Mouse (Mus musculus): ENCODE data around the gene Art2b. TPM values are rescaled to one million over a fixed set of nuclear protein-coding genes. Genes with fewer than 3 reads are reported as not detected.

Art2b gene
- polyA plus RNA-seq, 1 experiment: 9.5 TPM

DNA sequence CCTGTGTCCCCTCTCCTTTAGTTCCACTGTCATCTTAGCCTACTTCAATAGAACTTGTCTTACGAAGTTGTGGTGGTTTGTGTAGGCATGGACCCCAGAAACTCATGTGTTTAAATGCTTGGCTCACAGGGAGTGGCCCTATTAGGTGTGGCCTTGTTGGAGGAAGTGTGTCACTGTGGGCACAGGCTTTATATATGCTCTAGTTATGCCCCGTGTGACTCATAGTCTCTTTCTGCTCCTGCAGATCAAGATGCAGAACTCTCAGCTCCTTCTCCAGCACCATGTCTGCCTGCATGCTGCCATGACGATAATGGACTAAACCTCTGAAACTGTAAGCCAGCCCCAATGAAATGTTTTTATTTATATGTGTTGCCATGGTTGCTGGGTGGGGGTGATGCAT, 37.7 kb downstream of the Art2b start:
- 65% methylated on average over 3 of the region's 3 CpGs for WGBS
- DNase-seq (ENCODE audit: low read depth in 1 of 2, low spot score in 2 of 2): peak in 1 of 2 experiments; percentile 22
- peaks cover 9% of the 10 kb centered on the region; the same call in 1 of the 2 replicates for H3K4me1 ChIP-seq (ENCODE audit: control insufficient read depth, insufficient read depth, insufficient read length)
- H3K4me3 ChIP-seq (ENCODE audit: extremely low read depth, insufficient read depth, insufficient read length): no peak overlapping the region
- no peaks in the 10 kb centered on the region for H3K27me3 ChIP-seq (ENCODE audit: control insufficient read depth, insufficient read depth, low read length)
- H3K36me3 ChIP-seq (ENCODE audit: control insufficient read depth, insufficient read depth, low read length): no peaks in the 10 kb centered on the region
- H3K27ac ChIP-seq (ENCODE audit: insufficient read depth, low read length): no peak overlapping the region; the same call in 1 of the 2 replicates
- no peak for TF ChIP-seq CTCF (IDR thresholded peaks at IDR 0.05; ENCODE audit: extremely low read depth, insufficient read depth, insufficient read length, insufficient replicate concordance)
- TF ChIP-seq POLR2A (IDR thresholded peaks at IDR 0.05; ENCODE audit: low read depth, low read length): no peak

DNA sequence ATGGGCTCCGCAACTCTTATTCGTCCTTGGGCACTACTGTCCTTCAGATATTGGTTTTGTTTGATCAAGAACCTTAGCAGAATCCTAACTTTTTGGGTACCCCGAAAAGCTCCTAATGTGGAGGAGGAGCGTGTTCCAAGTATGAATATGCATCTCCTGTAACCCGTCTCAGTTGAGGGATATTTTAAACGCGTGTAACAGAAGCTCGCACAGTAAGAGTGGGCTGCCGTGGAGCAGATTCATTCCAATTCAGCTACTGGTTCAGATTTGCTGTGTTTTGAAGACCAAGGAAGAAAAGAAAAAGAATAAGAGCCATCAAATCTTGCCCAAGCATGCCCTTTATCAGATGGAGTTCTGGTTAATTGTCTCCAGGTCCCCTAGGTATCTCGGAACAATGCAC, 43.7 kb downstream of the Art2b start:
- Histone ChIP-seq H3K27ac (ENCODE audit: insufficient read depth, low read length) (no peak overlapping the region), H3K27me3 (ENCODE audit: control insufficient read depth, insufficient read depth, low read length) (no peaks in the 10 kb centered on the region), H3K4me1 (ENCODE audit: control insufficient read depth, insufficient read depth, insufficient read length) (no peaks in the 10 kb centered on the region; the same call in 1 of the 2 replicates), H3K36me3 (ENCODE audit: control insufficient read depth, insufficient read depth, low read length) (no peaks in the 10 kb centered on the region), H3K4me3 (ENCODE audit: extremely low read depth, insufficient read depth, insufficient read length) (no peak overlapping the region)
- no peak for DNase-seq (ENCODE audit: low read depth in 1 of 2, low spot score in 2 of 2)
- 90% methylated on average over 10 of the region's 10 CpGs for WGBS
- no peak for TF ChIP-seq CTCF (IDR thresholded peaks at IDR 0.05; ENCODE audit: extremely low read depth, insufficient read depth, insufficient read length, insufficient replicate concordance)

DNA sequence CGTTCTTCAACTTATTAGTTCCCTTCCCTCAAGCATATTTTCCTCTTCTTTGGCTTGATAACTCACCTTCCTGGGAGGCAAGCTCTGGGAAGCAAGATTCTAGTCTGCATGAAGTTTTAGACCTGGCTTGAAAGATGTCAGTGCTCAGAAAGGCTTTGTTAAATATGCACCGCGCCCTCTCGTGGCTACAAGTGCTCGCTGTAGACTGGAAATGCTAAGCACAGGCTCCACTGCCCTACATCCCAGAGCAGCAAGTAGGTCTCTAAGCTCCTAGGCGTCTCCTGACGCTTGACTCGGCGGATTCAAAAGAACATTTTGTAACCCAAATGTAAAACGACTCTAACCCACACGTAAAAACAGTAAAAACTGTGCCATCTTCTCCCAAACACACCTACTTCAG, 44.3 kb downstream of the Art2b start:
- no peaks in the 10 kb centered on the region; the same call in 1 of the 2 replicates for H3K4me1 ChIP-seq (ENCODE audit: control insufficient read depth, insufficient read depth, insufficient read length)
- H3K4me3 ChIP-seq (ENCODE audit: extremely low read depth, insufficient read depth, insufficient read length): no peak overlapping the region
- no peaks in the 10 kb centered on the region for H3K36me3 ChIP-seq (ENCODE audit: control insufficient read depth, insufficient read depth, low read length)
- TF ChIP-seq POLR2A (IDR thresholded peaks at IDR 0.05; ENCODE audit: low read depth, low read length) (no peak), CTCF (IDR thresholded peaks at IDR 0.05; ENCODE audit: extremely low read depth, insufficient read depth, insufficient read length, insufficient replicate concordance) (peak; percentile 62; the same call in 1 of the 2 replicates)
- peak; percentile 61 for DNase-seq (ENCODE audit: low read depth in 1 of 2, low spot score in 2 of 2)
- H3K27me3 ChIP-seq (ENCODE audit: control insufficient read depth, insufficient read depth, low read length): no peaks in the 10 kb centered on the region
- no peak overlapping the region for H3K27ac ChIP-seq (ENCODE audit: insufficient read depth, low read length)
- WGBS: 3% methylated on average over 11 of the region's 11 CpGs

DNA sequence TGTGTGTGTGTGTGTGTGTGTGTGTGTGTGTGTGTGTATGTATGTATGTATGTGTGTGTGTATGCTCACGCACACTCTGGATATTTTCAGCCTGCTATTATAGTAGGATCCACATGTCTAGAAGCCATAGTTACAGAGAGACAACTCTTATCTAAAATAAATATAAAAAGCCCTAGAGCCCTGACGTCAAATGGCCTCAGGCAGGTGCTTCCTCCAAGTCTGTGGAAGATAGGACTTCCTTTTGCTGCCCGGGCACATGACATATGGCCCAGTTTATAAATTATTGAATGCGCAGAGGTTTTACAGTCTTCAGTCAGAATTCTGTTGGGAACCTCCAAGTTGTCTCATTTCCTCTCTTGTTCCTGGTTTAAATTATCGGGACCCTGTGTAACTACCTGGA, 44.7 kb downstream of the Art2b start:
- WGBS: 16% methylated on average over 5 of the region's 5 CpGs
- Histone ChIP-seq H3K4me1 (ENCODE audit: control insufficient read depth, insufficient read depth, insufficient read length) (no peaks in the 10 kb centered on the region; the same call in 1 of the 2 replicates), H3K36me3 (ENCODE audit: control insufficient read depth, insufficient read depth, low read length) (no peaks in the 10 kb centered on the region), H3K27ac (ENCODE audit: insufficient read depth, low read length) (no peak overlapping the region), H3K4me3 (ENCODE audit: extremely low read depth, insufficient read depth, insufficient read length) (no peak overlapping the region), H3K27me3 (ENCODE audit: control insufficient read depth, insufficient read depth, low read length) (no peaks in the 10 kb centered on the region)
- TF ChIP-seq POLR2A (IDR thresholded peaks at IDR 0.05; ENCODE audit: low read depth, low read length): no peak
- no peak for TF ChIP-seq CTCF (IDR thresholded peaks at IDR 0.05; ENCODE audit: extremely low read depth, insufficient read depth, insufficient read length, insufficient replicate concordance)
- peak in 1 of 2 experiments; percentile 18 for DNase-seq (ENCODE audit: low read depth in 1 of 2, low spot score in 2 of 2)

DNA sequence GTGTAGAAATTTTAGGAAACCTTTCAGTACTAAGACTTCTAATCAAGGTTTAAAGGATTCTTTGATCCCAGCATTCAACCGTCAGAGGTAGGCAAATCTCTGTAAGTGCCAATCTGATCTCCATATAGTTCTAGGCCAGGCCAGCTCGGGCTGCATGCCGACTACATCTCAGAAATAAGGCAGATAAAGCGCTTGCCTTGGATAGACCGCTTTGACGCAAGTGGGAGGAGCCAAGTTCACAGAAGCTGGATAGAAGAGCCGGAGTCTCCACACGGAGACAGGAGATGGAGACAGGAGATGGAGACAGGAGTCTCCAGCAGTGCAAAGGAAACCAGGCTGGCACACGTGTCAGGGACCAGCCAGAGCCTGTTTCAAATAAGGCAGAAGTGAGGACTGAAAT, 45.6 kb downstream of the Art2b start:
- H3K4me3 ChIP-seq (ENCODE audit: extremely low read depth, insufficient read depth, insufficient read length): no peak overlapping the region
- H3K27ac ChIP-seq (ENCODE audit: insufficient read depth, low read length): no peak overlapping the region
- DNase-seq (ENCODE audit: low read depth in 1 of 2, low spot score in 2 of 2): no peak
- 88% methylated on average over 9 of the region's 9 CpGs for whole genome bisulfite sequencing
- no peak for TF ChIP-seq POLR2A (IDR thresholded peaks at IDR 0.05; ENCODE audit: low read depth, low read length)
- TF ChIP-seq CTCF (IDR thresholded peaks at IDR 0.05; ENCODE audit: extremely low read depth, insufficient read depth, insufficient read length, insufficient replicate concordance): no peak
- H3K36me3 ChIP-seq (ENCODE audit: control insufficient read depth, insufficient read depth, low read length): no peaks in the 10 kb centered on the region
- H3K4me1 ChIP-seq (ENCODE audit: control insufficient read depth, insufficient read depth, insufficient read length): no peaks in the 10 kb centered on the region; the same call in 1 of the 2 replicates
- no peaks in the 10 kb centered on the region for H3K27me3 ChIP-seq (ENCODE audit: control insufficient read depth, insufficient read depth, low read length)

DNA sequence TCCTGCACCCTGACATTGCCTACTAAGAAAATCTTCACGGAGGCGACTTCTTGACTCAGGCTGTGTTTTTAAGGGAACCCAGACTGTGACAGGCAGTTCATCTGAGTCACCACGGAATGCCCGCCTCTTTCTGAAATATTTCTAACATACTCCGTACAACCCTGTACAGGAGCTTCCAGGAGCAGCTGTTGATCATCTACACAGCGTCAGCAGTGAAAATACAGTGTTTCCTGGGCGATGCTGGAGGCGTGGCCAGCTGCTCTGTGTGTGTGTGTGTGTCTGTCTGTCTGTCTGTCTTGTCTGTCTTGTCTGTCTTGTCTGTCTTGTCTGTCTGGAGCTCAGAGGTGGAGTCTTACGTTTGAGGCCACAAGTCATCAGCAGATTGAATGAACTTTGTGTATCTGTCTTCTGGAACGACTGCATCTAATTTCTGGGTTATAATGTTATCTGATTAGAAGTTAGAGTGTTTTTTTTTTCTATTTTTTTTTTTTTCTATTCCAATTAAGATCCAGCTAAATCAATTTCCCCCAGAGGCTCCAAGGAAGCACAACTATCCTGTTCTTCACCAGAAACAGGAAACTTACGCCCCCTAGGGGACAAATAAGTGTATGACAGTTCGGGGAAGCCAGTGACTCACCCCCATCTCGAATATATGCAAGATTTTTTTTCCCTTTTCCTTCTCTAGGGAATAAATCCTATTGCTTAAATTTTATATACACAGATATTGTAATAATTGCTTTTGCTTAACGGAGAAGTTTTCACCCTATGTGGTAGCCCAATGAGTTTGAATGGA, 47.1 kb downstream of the Art2b start:
- H3K27me3 ChIP-seq (ENCODE audit: control insufficient read depth, insufficient read depth, low read length): no peaks in the 10 kb centered on the region
- peak overlapping the region; percentile 24; the same call in 1 of the 2 replicates for H3K27ac ChIP-seq (ENCODE audit: insufficient read depth, low read length)
- peak; percentile 12 to 32 for DNase-seq (ENCODE audit: low read depth in 1 of 2, low spot score in 2 of 2)
- no peaks in the 10 kb centered on the region for H3K36me3 ChIP-seq (ENCODE audit: control insufficient read depth, insufficient read depth, low read length)
- 13% methylated on average over 14 of the region's 14 CpGs for WGBS
- TF ChIP-seq POLR2A (IDR thresholded peaks at IDR 0.05; ENCODE audit: low read depth, low read length) (no peak), CTCF (IDR thresholded peaks at IDR 0.05; ENCODE audit: extremely low read depth, insufficient read depth, insufficient read length, insufficient replicate concordance) (peak; percentile 22; the same call in 1 of the 2 replicates)
- peak overlapping the region; percentile 18; the same call in 1 of the 2 replicates for H3K4me3 ChIP-seq (ENCODE audit: extremely low read depth, insufficient read depth, insufficient read length)
- no peaks in the 10 kb centered on the region; the same call in 1 of the 2 replicates for H3K4me1 ChIP-seq (ENCODE audit: control insufficient read depth, insufficient read depth, insufficient read length)

DNA sequence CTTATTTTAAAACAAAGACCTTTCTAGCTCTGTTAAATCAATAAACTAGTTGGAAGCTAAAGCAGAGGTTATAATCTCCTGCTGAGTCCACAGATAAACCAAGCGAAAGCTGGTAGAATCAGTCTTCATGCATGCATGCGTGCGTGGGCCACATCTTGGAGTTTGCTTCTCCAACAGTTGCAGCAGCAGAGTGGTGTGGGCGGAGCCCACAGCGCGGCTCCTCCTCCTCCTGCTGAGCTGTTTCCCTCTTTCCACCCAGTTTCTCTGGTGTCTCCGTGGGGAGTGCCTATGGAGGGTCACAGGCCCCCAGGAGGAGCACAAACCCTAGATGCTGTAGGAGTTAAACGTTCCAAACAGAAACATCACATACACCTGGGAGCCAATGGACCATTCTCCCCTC, 47.9 kb downstream of the Art2b start:
- Histone ChIP-seq H3K27ac (ENCODE audit: insufficient read depth, low read length) (peak overlapping the region; percentile 24; the same call in 1 of the 2 replicates), H3K36me3 (ENCODE audit: control insufficient read depth, insufficient read depth, low read length) (no peaks in the 10 kb centered on the region), H3K4me3 (ENCODE audit: extremely low read depth, insufficient read depth, insufficient read length) (peak overlapping the region; percentile 12; the same call in 1 of the 2 replicates), H3K4me1 (ENCODE audit: control insufficient read depth, insufficient read depth, insufficient read length) (no peaks in the 10 kb centered on the region; the same call in 1 of the 2 replicates), H3K27me3 (ENCODE audit: control insufficient read depth, insufficient read depth, low read length) (no peaks in the 10 kb centered on the region)
- TF ChIP-seq CTCF (IDR thresholded peaks at IDR 0.05; ENCODE audit: extremely low read depth, insufficient read depth, insufficient read length, insufficient replicate concordance) (no peak), POLR2A (IDR thresholded peaks at IDR 0.05; ENCODE audit: low read depth, low read length) (no peak)
- DNase-seq (ENCODE audit: low read depth in 1 of 2, low spot score in 2 of 2): no peak
- WGBS: 29% methylated on average over 8 of the region's 8 CpGs
